Mouse (Mus musculus) splenic B cell, adult 2 months (primary cell): ENCODE measurements at regions not wholly inside any gene's neighbourhood (a gene's known extent, or its start where the extent isn't known, plus 50 kb on each side); places are given as distances from the start of the nearest gene placed in this dataset.

Experiments used
- DNase-seq: peaks from one replicate; pipeline ENCODE4 v3.0.0-alpha.2; 2011; ENCODE audit warnings: low read depth, low spot score
- H3K27me3 ChIP-seq: 2 replicates; pipeline ENCODE4 v1.6.1; 2012; ENCODE audit warnings: mild to moderate bottlenecking, low read length, moderate library complexity, mixed read lengths; ENCODE audit not compliant: control insufficient read depth, poor library complexity, insufficient read depth, severe bottlenecking
- H3K36me3 ChIP-seq: 2 replicates; pipeline ENCODE4 v1.6.1; 2012; ENCODE audit warnings: mild to moderate bottlenecking, low read length, moderate library complexity, mixed read lengths; ENCODE audit not compliant: control insufficient read depth, poor library complexity, insufficient read depth, severe bottlenecking

GRCm38 (mm10) chr4:47935547-47935946, 109.4 kb upstream of the Nr4a3 start:
- H3K27me3 ChIP-seq: no peaks in the 10 kb centered on the region
- DNase-seq: no peak
- no peaks in the 10 kb centered on the region for H3K36me3 ChIP-seq

GRCm38 (mm10) chr4:47936470-47937125, 108.4 kb upstream of the Nr4a3 start:
- H3K27me3 ChIP-seq: no peaks in the 10 kb centered on the region
- no peaks in the 10 kb centered on the region for H3K36me3 ChIP-seq
- DNase-seq: no peak

GRCm38 (mm10) chr4:47947869-47948573, 96.9 kb upstream of the Nr4a3 start:
- Histone ChIP-seq H3K36me3 (no peaks in the 10 kb centered on the region), H3K27me3 (no peaks in the 10 kb centered on the region)
- DNase-seq: no peak

- DNase-seq: no peak
- H3K27me3 ChIP-seq: no peaks in the 10 kb centered on the region
- H3K36me3 ChIP-seq: no peaks in the 10 kb centered on the region
Measured at GRCm38 (mm10) chr4:47948789-47949188, 96.2 kb upstream of the Nr4a3 start.

DNA sequence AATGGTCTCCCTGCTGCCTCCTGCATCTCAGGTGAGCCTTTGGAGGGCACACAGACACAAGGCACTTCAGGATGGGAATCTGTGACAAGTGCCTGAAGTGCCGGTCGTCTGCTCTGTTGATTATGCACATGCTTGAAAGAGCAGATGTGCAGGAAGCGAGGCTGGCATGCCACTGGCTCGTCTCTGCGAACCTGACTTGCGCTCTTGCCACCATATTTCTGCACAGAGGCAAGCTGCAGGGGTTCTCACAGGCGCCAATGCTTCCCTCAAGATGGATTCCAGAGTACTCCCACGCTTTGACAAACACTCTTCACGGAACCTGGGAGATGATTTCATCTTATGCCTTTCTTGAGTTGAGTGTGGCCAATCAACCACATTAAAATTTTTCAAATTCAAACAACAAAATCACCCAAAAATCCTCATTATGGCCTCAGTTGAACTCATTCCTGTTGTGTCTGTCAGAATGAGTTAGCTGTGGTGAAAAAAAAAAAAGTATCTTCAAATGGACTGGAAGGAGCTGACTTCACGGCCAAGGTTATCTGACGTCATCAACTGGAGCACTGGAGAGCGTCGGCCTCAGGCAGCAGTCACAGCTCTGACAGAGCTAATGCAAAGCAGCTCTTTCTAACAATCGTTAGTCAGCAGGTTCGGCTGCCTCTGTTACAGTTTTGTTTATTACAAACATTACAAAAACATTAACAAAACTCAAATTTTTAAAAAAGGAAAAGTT, 90.2 kb upstream of the Nr4a3 start:
- no peak for DNase-seq
- no peaks in the 10 kb centered on the region for H3K27me3 ChIP-seq
- no peaks in the 10 kb centered on the region for H3K36me3 ChIP-seq

DNA sequence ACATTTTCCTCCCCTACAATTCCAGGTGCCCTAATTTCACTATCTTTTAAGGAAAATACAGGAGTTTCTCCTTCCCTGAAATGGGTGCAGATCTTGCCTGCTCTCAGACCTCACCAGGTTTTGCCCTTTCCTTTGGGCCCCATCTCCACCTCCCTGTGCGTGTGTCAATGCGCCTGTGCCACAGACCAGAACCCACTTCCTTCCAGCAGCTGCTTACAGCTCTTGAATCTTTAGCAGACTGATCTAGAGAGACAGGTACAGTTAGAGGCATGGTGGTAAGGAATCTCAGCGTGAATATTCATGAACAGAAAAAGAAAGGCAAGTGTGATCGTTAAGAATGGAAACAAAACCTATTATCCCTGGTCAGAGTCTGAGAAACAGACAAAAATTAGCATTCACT, 80.3 kb upstream of the Nr4a3 start:
- Histone ChIP-seq H3K27me3 (no peaks in the 10 kb centered on the region), H3K36me3 (no peaks in the 10 kb centered on the region)
- peak; percentile 33 for DNase-seq

GRCm38 (mm10) chr4:47971861-47972260, 73.1 kb upstream of the Nr4a3 start:
- no peak for DNase-seq
- Histone ChIP-seq H3K27me3 (no peaks in the 10 kb centered on the region), H3K36me3 (no peaks in the 10 kb centered on the region)

- H3K27me3 ChIP-seq: no peaks in the 10 kb centered on the region
- no peak for DNase-seq
- no peaks in the 10 kb centered on the region for H3K36me3 ChIP-seq
Measured at GRCm38 (mm10) chr4:47979579-47980313, 65.2 kb upstream of the Nr4a3 start.
